Mouse (Mus musculus) megakaryocyte-erythroid progenitor cell, adult 5-6 weeks (primary cell): Measurements from ENCODE around the gene Dcun1d4. TPM values are rescaled to one million over a fixed set of nuclear protein-coding genes. Genes with fewer than 3 reads are reported as not detected.

ENCODE experiments used
- ATAC-seq: replicated peaks from 2 replicates; pipeline ENCODE4 v1.8.0; 2016; ENCODE audit warnings: mild to moderate bottlenecking, inconsistent platforms; ENCODE audit not compliant: severe bottlenecking, poor library complexity, low FRiP score, low TSS enrichment
- total RNA-seq, 2 experiments: library from RNA; stranded (forward) in 1 of 2; stranded (reverse) in 1 of 2; fragments of 200-1000, 215-1000 nt in 1 of 2; fragments of >200 nt in 1 of 2; fragmentation: Nextera tagmentation in 1 of 2; gene quantifications; 2 replicates each; pipeline ENCODE4 v1.2.3; 2014 to 2017

Dcun1d4 gene
- total RNA-seq, 2 experiments from 2014 or later, result 6.2 to 9.3 TPM

DNA sequence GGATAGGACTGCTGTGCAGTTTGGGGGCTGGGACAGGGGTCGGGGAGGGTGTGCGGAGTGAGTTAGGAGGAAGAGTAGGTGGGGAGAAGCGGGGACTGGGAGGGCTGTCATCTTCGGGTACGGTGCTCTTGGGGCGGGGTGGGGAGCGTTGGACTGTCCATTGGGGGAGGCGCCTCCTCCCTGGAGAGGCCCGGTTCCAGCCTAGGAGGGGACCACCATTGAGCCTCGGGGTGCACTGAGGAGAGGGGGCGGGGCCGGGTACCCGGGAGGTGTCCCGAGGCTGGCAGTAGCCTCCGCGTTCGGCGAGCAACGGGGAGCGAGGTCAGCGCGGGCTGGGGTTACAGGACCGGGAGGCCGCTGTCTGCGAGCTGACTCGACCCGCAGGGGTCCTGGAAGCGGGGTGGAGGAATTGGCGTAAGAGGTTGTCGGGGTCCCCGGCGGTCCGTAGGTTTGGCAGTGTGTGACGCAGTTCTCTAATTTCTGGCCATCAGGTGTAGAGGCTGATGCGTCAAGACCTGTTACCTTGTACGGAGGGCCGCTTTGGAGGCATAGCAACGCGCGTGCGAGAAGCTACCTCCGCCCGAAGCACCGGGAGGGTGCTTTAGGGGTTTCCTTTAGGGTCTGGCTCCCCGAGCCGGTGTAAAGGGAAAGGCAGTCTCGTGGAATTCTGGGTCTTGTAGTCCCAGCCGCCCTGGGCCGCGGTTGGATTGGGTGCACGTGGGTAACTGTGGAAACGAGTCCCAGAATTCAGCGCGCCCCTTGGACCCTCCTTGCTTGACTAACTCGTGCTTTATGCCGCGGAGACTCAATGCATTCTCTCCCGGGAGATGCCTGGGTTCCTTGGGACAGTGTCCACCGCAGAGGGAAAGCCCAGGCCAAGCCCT lies 11.3 kb downstream of the Dcun1d4 start:
- peak; percentile 74 for ATAC-seq

DNA sequence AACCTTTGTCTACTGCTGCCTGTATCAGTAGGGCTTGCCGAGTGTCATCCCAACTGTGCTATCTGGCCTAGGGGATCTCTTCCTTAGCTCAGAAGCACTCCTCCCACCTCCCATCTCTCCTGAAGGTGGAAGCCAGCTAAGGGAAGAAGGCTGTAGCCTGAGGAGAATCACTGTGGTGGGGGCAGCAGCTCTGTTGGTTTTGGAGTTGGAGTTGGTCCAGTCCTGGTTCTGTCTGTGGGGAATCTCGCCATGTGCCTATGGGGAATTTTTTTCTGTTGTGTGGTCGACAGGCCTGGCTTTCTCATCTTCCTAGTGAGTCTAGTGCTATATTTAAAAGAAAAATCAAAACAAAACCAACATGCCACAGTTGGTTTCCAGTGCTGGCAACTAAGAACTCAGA lies 16.6 kb downstream of the Dcun1d4 start:
- ATAC-seq, result no peak

- no peak for ATAC-seq
These were observed 17.8 kb downstream of the Dcun1d4 start for GRCm38 (mm10) chr5:73498559-73498958.

- ATAC-seq, result no peak
These were observed 20.2 kb downstream of the Dcun1d4 start for GRCm38 (mm10) chr5:73500867-73501440.

DNA sequence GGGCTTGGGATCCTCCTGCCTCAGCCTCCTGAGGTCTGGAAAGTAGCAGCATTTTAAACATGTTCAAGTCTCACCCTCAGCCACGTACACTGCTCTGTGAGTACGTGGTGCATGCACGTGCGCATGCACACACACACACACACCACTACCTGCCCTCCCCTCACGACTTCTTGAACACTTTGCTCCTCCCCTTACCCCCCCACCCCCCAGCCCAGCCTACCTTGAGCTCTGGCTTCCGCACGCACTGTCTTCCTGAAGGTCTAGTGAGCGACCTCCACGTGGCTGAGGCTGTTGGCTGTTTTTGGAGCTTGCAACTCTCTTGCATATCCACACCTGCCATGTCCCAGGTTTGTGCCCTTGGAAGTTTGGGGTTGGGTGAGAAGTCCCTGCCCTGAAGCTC lies 21.6 kb downstream of the Dcun1d4 start:
- ATAC-seq, result no peak

- ATAC-seq, result peak; percentile 80
These were observed 22.4 kb downstream of the Dcun1d4 start for GRCm38 (mm10) chr5:73503015-73503757.

- ATAC-seq, result no peak
These were observed 30.3 kb downstream of the Dcun1d4 start for GRCm38 (mm10) chr5:73511074-73511473.

GRCm38 (mm10) chr5:73512241-73512640 lies 31.4 kb downstream of the Dcun1d4 start:
- ATAC-seq, result no peak

DNA sequence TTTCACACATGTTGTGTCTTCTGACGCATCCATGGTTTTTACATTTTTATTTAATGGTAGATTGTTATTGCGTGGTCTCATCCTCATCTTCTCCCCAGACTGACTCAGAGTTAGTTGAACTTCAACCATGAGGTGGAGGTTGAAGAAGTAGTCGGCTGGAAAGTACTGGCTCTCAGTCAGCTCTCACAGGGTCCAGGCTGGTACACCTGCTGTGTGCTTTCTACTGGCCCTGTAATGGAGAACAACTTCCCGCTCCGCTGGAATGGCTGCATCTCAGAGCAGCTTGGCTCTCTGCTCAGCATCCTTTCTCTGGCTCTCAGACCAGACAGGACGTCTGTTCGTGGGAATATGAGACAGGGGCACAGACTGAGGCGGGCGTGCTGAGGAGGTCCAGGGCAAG lies 31.9 kb downstream of the Dcun1d4 start:
- no peak for ATAC-seq

DNA sequence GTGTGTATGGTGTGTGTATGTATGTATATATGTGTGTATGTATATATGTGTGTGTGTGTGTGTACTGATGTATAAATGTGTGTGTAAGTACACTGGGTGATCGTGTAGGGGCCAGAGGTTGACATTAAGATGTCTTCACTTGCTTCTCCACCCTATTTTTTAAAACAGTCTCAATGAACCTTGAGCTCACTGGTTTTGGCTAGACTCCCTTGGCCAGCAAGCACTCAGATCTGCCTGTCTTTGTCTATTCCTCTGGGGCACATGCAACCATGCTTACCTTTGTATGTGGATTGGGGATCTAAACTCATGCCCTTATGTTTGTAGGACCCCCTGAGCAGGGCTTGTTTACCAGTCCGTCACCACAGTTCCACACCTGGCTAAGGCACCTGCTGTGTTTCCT lies 33.4 kb downstream of the Dcun1d4 start:
- no peak for ATAC-seq

DNA sequence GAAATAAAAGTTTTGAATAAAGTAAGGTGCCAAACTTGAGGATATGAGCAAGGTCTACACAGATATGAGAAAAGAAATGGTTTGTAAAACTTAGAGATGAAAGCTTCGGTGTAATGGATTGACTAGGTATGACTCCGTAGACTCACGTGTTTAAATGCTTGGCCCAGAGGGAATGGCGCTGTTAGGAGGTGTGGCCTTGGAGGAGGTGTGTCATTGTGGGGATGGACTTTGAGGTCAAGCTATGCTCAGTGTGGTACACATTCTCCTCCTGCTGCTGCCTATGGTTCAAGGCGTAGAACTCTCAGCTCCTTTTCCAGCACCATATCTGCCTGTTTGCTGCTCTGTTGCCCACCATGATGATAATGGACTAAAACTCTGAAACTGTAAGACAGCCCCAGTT lies 36.5 kb downstream of the Dcun1d4 start:
- no peak for ATAC-seq

DNA sequence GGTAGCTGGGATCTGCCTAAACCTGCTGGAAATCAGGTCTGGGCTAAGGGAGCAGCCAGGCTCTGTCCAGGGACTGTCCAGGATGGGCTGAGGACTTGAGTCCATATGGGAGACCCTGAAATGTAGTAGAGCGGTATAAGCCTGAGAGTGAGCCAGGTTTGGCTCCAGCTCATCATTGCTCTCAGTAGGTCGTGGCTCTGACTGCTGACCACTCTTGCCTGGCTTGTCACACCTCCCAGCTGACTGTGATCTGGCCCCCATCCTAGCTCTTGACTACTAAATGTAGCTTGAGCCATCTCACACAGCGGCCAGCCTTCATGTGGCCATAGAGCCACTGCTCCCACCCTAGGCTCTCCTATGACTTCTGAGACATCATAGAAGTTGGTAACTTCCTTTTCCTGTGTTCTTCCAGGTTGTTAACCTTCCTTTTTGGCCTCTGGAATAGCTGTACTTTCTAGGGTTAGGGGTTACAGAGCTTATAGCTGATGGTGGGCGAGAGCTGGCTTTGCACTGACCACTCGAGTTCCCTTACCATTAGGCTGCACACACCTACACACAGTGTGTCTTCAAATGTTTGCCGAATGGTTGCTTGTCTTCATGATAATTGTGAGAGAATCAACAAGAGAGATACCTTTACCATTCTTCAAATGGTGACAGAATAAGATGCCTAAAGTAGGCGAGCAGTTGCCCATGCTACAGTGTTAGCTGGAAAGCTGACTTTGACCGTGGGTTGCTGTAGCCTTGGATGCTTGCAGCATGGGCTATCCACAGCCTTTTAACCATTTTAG lies 37.8 kb downstream of the Dcun1d4 start:
- no peak for ATAC-seq

- ATAC-seq, result no peak
These were observed 40.0 kb downstream of the Dcun1d4 start for GRCm38 (mm10) chr5:73520787-73521186.

GRCm38 (mm10) chr5:73523227-73523626 lies 42.4 kb downstream of the Dcun1d4 start:
- no peak for ATAC-seq

GRCm38 (mm10) chr5:73524300-73525000 lies 43.6 kb downstream of the Dcun1d4 start:
- no peak for ATAC-seq

DNA sequence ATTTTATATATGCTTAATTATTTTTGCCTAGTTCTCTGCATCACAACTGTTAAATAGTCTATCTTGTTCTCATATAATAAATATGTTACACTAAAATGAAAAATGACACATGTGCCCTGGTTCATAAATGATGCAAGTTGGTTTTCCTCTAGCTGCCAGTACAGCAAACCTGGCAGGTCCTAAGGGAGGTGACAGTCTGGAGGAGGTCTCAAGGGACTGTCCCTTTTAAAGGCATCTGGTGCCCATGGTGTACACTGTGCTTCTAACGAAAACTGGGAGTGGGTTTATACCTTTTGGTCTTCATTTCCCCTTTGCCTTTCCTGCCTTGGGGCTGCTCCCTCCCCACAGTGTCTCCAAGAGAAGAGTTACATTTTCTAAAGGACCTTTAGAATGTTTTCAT lies 51.4 kb downstream of the Dcun1d4 start:
- ATAC-seq, result no peak

DNA sequence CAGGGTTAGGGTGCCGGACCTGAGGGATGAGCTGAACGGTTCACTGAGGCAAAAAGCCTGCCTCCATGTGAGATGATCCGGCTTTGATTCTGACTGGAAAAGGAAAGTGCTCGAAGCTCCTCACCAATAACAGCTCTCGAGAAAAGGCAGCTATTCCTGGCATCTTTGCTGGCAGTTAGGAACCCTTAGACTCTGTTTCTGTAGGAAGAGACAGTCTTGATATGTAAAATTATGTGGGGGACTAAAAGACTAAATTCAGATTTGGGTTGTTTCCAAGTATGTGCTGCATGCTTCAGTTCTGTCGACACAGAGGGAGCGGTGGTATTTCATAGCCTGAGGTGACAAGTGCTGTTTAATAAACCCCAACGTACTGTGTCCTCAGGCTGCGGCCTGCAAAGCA lies 52.1 kb downstream of the Dcun1d4 start:
- no peak for ATAC-seq

DNA sequence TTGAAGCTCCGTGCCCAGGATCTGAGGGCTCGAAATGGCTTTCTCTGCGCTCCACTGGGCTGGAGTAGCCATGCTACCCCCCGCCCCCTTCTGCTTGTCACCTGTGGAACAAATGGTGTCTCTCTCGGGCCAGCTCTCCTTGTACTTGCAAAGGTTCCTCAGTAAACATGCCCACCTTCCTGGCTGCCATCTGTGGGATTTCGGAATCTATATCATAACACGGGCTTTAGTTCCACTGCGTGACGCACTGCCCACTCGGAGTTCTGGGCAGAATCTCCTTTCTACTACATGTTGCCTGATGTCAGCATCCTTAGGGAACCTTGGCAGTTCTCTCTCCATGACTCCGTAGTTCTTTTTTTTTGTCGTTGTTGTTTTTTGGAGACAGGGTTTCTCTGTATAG lies 56.9 kb downstream of the Dcun1d4 start:
- no peak for ATAC-seq
